Mouse (Mus musculus) CD4-positive helper T cell, adult 2 months (primary cell): ENCODE measurements around the gene Gm3029.
"Not testable (repeated sequence)": the region's sequence is repeated elsewhere in the genome, so short reads cannot be mapped to it uniquely, and the experiment has no call there.

ENCODE experiments used
- DNase-seq: peaks from one replicate; pipeline ENCODE4 v3.0.0-alpha.2; 2012; ENCODE audit warnings: low read depth, missing footprints, low spot score

Gene Gm3029

GRCm38 (mm10) chr14:3931456-3931855, at the start of gene Gm3029:
Gene Gm3029, plus strand, starts transcription at chr14:3931756.
- not testable (repeated sequence) for DNase-seq

GRCm38 (mm10) chr14:3883872-3884271, 47.7 kb upstream of the Gm3029 start, which contains the start of gene Gm2916:
Gene Gm2916, plus strand, starts transcription at chr14:3884172.
- not testable (repeated sequence) for DNase-seq

DNA sequence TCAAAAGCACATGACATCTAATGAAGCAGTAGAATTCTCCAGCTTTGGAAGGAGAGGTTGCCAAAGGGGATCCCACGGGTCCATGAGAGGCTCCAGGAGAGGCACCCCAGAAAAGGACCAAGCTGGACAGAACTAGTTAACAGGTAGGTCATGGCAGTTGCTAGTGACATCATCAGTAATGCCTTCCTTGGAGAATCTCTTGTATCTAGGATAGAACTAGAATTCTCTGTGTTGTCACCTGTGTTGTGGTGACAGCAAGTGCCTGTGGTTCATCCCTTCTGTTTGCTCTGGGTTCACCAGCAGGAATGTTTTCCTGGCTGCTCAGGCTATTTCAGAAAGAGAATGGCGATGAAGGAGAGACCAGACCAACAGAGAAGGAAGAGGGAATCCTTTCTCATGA, 31.7 kb downstream of the Gm3029 start, which contains the start of gene Gm3095:
Gene Gm3095 (plus strand): TSS at position 301 of the 400 bp plus-strand sequence.
- DNase-seq, result not testable (repeated sequence)
